Mouse (Mus musculus) adrenal gland, postnatal 10 days (tissue): ENCODE data around the gene Tie1. TPM values are rescaled to one million over a fixed set of nuclear protein-coding genes. Genes with fewer than 3 reads are reported as not detected.

Experiments used
- total RNA-seq, 2 experiments: library from RNA; stranded (reverse); gene quantifications; 2 replicates each; pipeline ENCODE4 v1.2.3; 2021

The Tie1 gene
- total RNA-seq, 2 experiments from 2014 or later = 67.3 to 74.7 TPM

Other genes with a start within 250 kb of the Tie1 start
- 10 to 100 TPM; 66.0 to 69.3 TPM for gene Ptprf, start 198.7 kb downstream of the Tie1 start, total RNA-seq
- gene Szt2, start 80.8 kb downstream of the Tie1 start, total RNA-seq = 10 to 100 TPM; 13.1 to 26.3 TPM
- gene Med8, start 80.7 kb downstream of the Tie1 start, total RNA-seq = 10 to 100 TPM; 63.3 to 73.5 TPM
- gene Elovl1, start 62.0 kb downstream of the Tie1 start, total RNA-seq = 10 to 100 TPM; 53.2 to 56.5 TPM
- gene Cdc20, start 52.7 kb downstream of the Tie1 start, total RNA-seq = 10 to 100 TPM; 23.2 to 28.9 TPM
- under 1 TPM; 0.15 to 0.30 TPM for gene Mpl, start 32.5 kb downstream of the Tie1 start, total RNA-seq
- gene 2610528J11Rik, start 36.9 kb upstream of the Tie1 start, total RNA-seq = 1 to 10 TPM; 2.6 to 4.0 TPM
- gene Tmem125, start 54.0 kb upstream of the Tie1 start, total RNA-seq = 1 to 10 TPM; 1.3 to 1.6 TPM
- not detected for gene Cfap57, start 130.7 kb upstream of the Tie1 start, total RNA-seq
- 10 to 100 TPM; 70.6 to 71.1 TPM for gene Ebna1bp2, start 130.7 kb upstream of the Tie1 start, total RNA-seq
- gene Olfr62, start 168.9 kb upstream of the Tie1 start, total RNA-seq = not detected
- not detected for gene Olfr1342, start 202.7 kb upstream of the Tie1 start, total RNA-seq
- gene Olfr1341, start 213.5 kb upstream of the Tie1 start, total RNA-seq = not detected
- not detected for gene Olfr1340, start 230.1 kb upstream of the Tie1 start, total RNA-seq
- gene Olfr1339, start 242.1 kb upstream of the Tie1 start, total RNA-seq = not detected